Mouse (Mus musculus): ENCODE measurements around the gene Armh1. TPM values are rescaled to one million over a fixed set of nuclear protein-coding genes. Genes with fewer than 3 reads are reported as not detected.

Armh1 gene
- polyA plus RNA-seq, 1 experiment from 2014 or later, result 1.8 TPM

DNA sequence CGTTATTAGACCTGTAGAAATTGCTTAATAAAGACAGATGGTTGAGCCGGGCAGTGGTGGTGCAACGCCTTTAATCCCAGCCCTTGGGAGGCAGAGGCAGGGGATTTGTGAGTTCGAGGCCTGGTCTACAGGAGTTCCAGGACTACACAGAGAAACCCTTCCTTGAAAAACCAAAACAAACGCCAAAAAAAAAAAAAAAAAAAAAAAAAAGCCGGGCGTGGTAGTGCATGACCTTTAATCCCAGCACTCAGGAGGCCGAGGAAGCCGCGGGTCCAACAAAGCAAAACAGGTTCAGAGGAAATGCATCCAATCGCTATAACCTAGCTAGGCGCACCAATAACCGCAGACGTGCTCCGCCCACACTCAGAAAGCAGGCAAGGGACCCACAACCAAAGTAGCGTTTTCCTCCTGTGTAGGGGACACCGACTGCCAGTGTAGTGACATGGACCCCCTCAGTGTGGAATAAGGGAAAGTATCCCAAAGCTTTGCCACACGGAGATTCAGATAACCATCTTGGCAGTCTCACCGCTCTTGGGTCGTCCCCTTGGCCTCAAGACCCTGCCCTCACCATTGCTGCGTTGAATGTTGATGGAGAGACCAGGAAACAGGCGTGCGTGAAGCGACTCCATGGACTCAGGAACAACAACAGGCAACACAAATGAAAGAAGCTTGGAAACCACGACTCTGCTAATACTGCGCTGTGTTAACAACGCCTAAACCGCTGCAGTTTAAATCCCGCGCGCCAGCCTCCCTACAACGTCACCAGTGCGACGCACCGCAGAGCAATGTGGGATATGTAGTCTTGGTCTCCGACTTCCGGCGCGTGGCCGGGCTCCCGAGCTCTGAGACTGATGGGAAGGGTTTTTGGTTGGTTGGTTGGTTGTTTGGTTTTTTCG is 69.8 kb downstream of the Armh1 start, which contains the start of gene Kif2c:
Kif2c (minus strand) TSS at position 777 of the 896 bp plus-strand sequence.
- peaks cover 8% of the 10 kb centered on the region for H3K36me3 ChIP-seq
- no peaks in the 10 kb centered on the region for H3K9me3 ChIP-seq
- peak within 1 kb of the TSS; percentile 56 for H3K4me3 ChIP-seq
- ATAC-seq (replicated peaks), result peak; percentile 99
- H3K27ac ChIP-seq (replicated peaks), result peak within 1 kb of the TSS; percentile 86
- peak within 1 kb of the TSS; percentile 71 for H3K9ac ChIP-seq (replicated peaks)
- WGBS, result 1% methylated on average over 42 of the region's 42 CpGs
- H3K4me2 ChIP-seq (replicated peaks), result peak within 1 kb of the TSS; percentile 83
- 0 out of 2 replicates have a peak, but pooled peaks cover 4% of the 10 kb centered on the region for H3K27me3 ChIP-seq
- peaks cover 20% of the 10 kb centered on the region for H3K4me1 ChIP-seq

DNA sequence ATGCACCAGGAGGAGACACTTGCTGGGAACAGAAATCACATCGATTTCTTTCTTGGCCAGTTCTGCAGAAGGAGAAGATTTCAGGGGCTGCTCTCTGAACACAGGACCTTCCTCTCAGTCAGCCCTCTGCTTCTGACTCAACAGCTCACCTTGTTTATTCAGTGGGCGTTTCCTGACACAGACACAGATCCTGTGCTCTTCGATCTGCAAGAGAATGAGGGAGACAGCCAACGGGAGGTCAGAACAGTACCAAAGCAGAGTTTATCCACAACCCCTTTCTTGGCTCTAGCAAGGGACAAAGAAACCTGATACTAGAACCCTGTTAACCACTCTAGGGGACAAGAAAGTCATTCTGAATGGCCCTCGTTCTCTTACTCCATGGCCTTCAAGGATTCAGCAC is 82.0 kb downstream of the Armh1 start:
- no peak overlapping the region for H3K4me2 ChIP-seq (replicated peaks)

More for the DNA sequence above, 82.0 kb downstream of the Armh1 start:
- H3K4me1 ChIP-seq, result no peaks in the 10 kb centered on the region
- H3K9me3 ChIP-seq, result no peaks in the 10 kb centered on the region
- ATAC-seq (replicated peaks), result no peak
- H3K27me3 ChIP-seq, result no peaks in the 10 kb centered on the region
- no peak overlapping the region for H3K4me3 ChIP-seq
- no peak overlapping the region for H3K9ac ChIP-seq (replicated peaks)
- 95% methylated on average over 5 of the region's 5 CpGs for WGBS
- H3K27ac ChIP-seq (replicated peaks), result no peak overlapping the region
- H3K36me3 ChIP-seq, result peaks cover 32% of the 10 kb centered on the region

Other genes with a start within 250 kb of the Armh1 start
- 42.8 and 43.0 TPM in 2 replicates for gene Eif2b3, start 232.7 kb downstream of the Armh1 start, polyA plus RNA-seq (2015; fragmentation: Nextera tagmentation; extraction: Ambion mirVana)
- 3.6 and 3.8 TPM in 2 replicates for gene Ptch2, start 156.1 kb downstream of the Armh1 start, polyA plus RNA-seq (2015; fragmentation: Nextera tagmentation; extraction: Ambion mirVana)
- gene Btbd19, start 126.4 kb downstream of the Armh1 start, polyA plus RNA-seq (2015; fragmentation: Nextera tagmentation; extraction: Ambion mirVana), result 4.4 and 4.6 TPM in 2 replicates
- 0.37 TPM in 1 of 2 replicates, not detected in the other for gene Tctex1d4, start 125.3 kb downstream of the Armh1 start, polyA plus RNA-seq (2015; fragmentation: Nextera tagmentation; extraction: Ambion mirVana)
- gene Plk3, start 118.2 kb downstream of the Armh1 start, polyA plus RNA-seq (2015; fragmentation: Nextera tagmentation; extraction: Ambion mirVana), result 8.6 and 8.8 TPM in 2 replicates
- 478 and 525 TPM in 2 replicates for gene Rps8, start 95.9 kb downstream of the Armh1 start, polyA plus RNA-seq (2015; fragmentation: Nextera tagmentation; extraction: Ambion mirVana)
- gene Kif2c, start 69.5 kb downstream of the Armh1 start, polyA plus RNA-seq (2015; fragmentation: Nextera tagmentation; extraction: Ambion mirVana), result 35.5 and 39.3 TPM in 2 replicates
- gene Tmem53, start 174 bp downstream of the Armh1 start, polyA plus RNA-seq (2015; fragmentation: Nextera tagmentation; extraction: Ambion mirVana), result 4.9 and 6.5 TPM in 2 replicates
- gene Rnf220, start 244.9 kb upstream of the Armh1 start, polyA plus RNA-seq (2015; fragmentation: Nextera tagmentation; extraction: Ambion mirVana), result 122 and 128 TPM in 2 replicates

Measured in forebrain, embryonic 15.5 days (tissue).